ENCODE assay signal across 11 mouse cellular contexts in the genomic region with DNA sequence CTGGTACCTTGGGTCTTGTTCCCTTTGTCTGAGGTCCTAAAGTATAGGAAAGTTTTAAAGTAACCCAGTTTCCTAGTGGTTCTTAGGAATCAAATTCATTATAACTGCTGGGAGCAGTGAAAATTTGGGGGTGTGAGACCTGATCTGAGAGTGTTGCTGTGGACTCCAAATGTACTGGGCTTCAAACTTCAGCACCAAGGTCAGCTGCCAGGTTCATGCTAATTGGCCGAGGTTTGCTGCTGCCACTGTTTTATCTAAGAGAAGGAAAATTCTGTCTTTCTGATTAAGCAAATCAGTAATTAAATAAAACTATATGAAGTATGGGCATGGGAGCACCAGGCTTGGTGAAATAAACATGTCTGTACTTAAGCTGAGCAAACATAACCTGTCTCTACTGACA.
DNase-seq lines count a peak whose midpoint lies in the region; TF ChIP-seq lines count a peak whose summit lies in the region.
"Had no signal": no experiment of that assay in that cellular context is flagged by ENCODE, and none has a peak within 500 bp of the region (broad histone marks: within the 10 kb centered on the region; RNA-seq: fewer than 3 reads in every experiment).

No protein-coding gene starts in this region.

- H3K27ac ChIP-seq in CH12.LX (ENCODE audit: insufficient read depth, low read depth), result no peak overlapping the region
- H3K27ac ChIP-seq in limb, embryonic 10.5 days, result no peak overlapping the region
- H3K27ac ChIP-seq: forebrain, embryonic 12.5 days; liver, embryonic 15.5 days had no signal

- H3K79me2 ChIP-seq in CH12.LX (replicated peaks; ENCODE audit: control insufficient read depth, extremely low read depth, insufficient read depth, poor library complexity, severe bottlenecking), result no peaks in the 10 kb centered on the region

- TF ChIP-seq CTCF in CH12.LX (conservative IDR thresholded peaks at IDR 0.05 in 1 of 2, IDR thresholded peaks at IDR 0.05 in 1 of 2; ENCODE audit: low read depth in 2 of 2, low read length in 2 of 2), result no peak

- dilution Hi-C loops in CH12.LX (cut with MboI; ENCODE audit: extremely low pct_ligation_motif_present, extremely low pct_unique_long_range_greater_than_20kb, low sequenced_read_pairs), result no loop called here

- H3K27me3 ChIP-seq in CH12.LX (replicated peaks), result no peaks in the 10 kb centered on the region
- H3K27me3 ChIP-seq in limb, embryonic 10.5 days (ENCODE audit: low read depth, poor library complexity, severe bottlenecking), result no peaks in the 10 kb centered on the region
- H3K27me3 ChIP-seq: forebrain, embryonic 12.5 days; heart, embryonic 12.5 days; liver, embryonic 15.5 days had no signal

- peak; percentile 16 for DNase-seq in kidney, postnatal 14 days
- DNase-seq in kidney, adult 11 months, result no peak
- DNase-seq in CH12.LX (ENCODE audit: extremely low read depth), result peak; percentile 21
- DNase-seq in Muller cell, postnatal 12 days (ENCODE audit: inconsistent ontology term), result peak; percentile 17
- peak; percentile 60 for DNase-seq in limb, embryonic 10.5 days (ENCODE audit: low spot score)
- no peak for DNase-seq in gastrocnemius, adult 8-10 months (ENCODE audit: low spot score in 2 of 2)
- no peak for DNase-seq in gastrocnemius, postnatal 14 days
- DNase-seq: cerebellum, adult 9-11 months had no signal

- intact Hi-C loops in gastrocnemius, postnatal 14 days (cut with DNase I; ENCODE audit: low total_unique reads), result no loop called here

- no peak overlapping the region for H3K4me2 ChIP-seq in CH12.LX (ENCODE audit: insufficient read depth, low read depth, poor library complexity, severe bottlenecking)
- H3K4me2 ChIP-seq: forebrain, embryonic 12.5 days; heart, embryonic 12.5 days; liver, embryonic 15.5 days had no signal

- H3K36me3 ChIP-seq in CH12.LX (replicated peaks in 1 of 2; ENCODE audit: control insufficient read depth in 1 of 2, insufficient read depth in 1 of 2, low read length in 1 of 2), result no peaks in the 10 kb centered on the region
- H3K36me3 ChIP-seq in limb, embryonic 10.5 days, result no peaks in the 10 kb centered on the region
- H3K36me3 ChIP-seq: forebrain, embryonic 12.5 days; heart, embryonic 12.5 days; liver, embryonic 15.5 days had no signal

- H3K4me3 ChIP-seq in CH12.LX (replicated peaks in 1 of 3; ENCODE audit: low read depth in 2 of 3, low read length in 2 of 3, poor library complexity in 1 of 3), result no peak overlapping the region
- H3K4me3 ChIP-seq in limb, embryonic 10.5 days, result no peak overlapping the region
- H3K4me3 ChIP-seq: forebrain, embryonic 12.5 days; heart, embryonic 12.5 days; liver, embryonic 15.5 days had no signal

- no peaks in the 10 kb centered on the region for H3K9me3 ChIP-seq in CH12.LX (replicated peaks; ENCODE audit: low read length)
- H3K9me3 ChIP-seq in limb, embryonic 10.5 days (replicated peaks), result no peaks in the 10 kb centered on the region
- H3K9me3 ChIP-seq: forebrain, embryonic 12.5 days; heart, embryonic 12.5 days; liver, embryonic 15.5 days had no signal

- TF ChIP-seq RAD21 in CH12.LX (IDR thresholded peaks at IDR 0.05; ENCODE audit: low read depth, low read length), result no peak

- no peak overlapping the region for H3K9ac ChIP-seq in CH12.LX (ENCODE audit: insufficient read depth, low read depth)
- H3K9ac ChIP-seq: forebrain, embryonic 12.5 days; heart, embryonic 12.5 days; liver, embryonic 15.5 days had no signal

- 3% methylated on average over 1 of the region's 1 CpGs for WGBS in limb, embryonic 10.5 days

- no peak for TF ChIP-seq POLR2A in CH12.LX (IDR thresholded peaks at IDR 0.05; ENCODE audit: low read depth, low read length)

- in situ Hi-C loops in CH12.LX (cut with MboI; ENCODE audit: low pct_ligation_motif_present, low pct_unique_long_range_greater_than_20kb, low sequenced_read_pairs), result no loop called here

- no peaks in the 10 kb centered on the region for H3K4me1 ChIP-seq in CH12.LX (ENCODE audit: control insufficient read depth in 1 of 2, insufficient read depth in 2 of 2)
- no peaks in the 10 kb centered on the region for H3K4me1 ChIP-seq in limb, embryonic 10.5 days
- H3K4me1 ChIP-seq: forebrain, embryonic 12.5 days; heart, embryonic 12.5 days; liver, embryonic 15.5 days had no signal

- TF ChIP-seq EP300 in CH12.LX (IDR thresholded peaks at IDR 0.05; ENCODE audit: low read length), result no peak

TF ChIP-seq in CH12.LX, 34 proteins besides CTCF, POLR2A, EP300 and RAD21:
- TF ChIP-seq E2F4 (IDR thresholded peaks at IDR 0.05; ENCODE audit: insufficient replicate concordance, low read depth, low read length) (no peak), SIN3A (IDR thresholded peaks at IDR 0.05; ENCODE audit: low read length) (no peak), MAX (IDR thresholded peaks at IDR 0.05; ENCODE audit: low read length) (no peak), KAT2A (IDR thresholded peaks at IDR 0.05; ENCODE audit: insufficient replicate concordance, low read length) (no peak), IRF4 (IDR thresholded peaks at IDR 0.05; ENCODE audit: low read depth, low read length) (no peak), BHLHE40 (IDR thresholded peaks at IDR 0.05; ENCODE audit: low read depth, low read length) (no peak), HCFC1 (IDR thresholded peaks at IDR 0.05; ENCODE audit: low read depth, low read length) (no peak), MYC (IDR thresholded peaks at IDR 0.05; ENCODE audit: low read depth, low read length) (no peak), ZKSCAN1 (IDR thresholded peaks at IDR 0.05; ENCODE audit: borderline replicate concordance, low read depth, low read length) (no peak), TCF12 (IDR thresholded peaks at IDR 0.05; ENCODE audit: low read depth, low read length) (no peak), GABPA (IDR thresholded peaks at IDR 0.05; ENCODE audit: insufficient replicate concordance, low read depth, low read length) (no peak), TBP (conservative IDR thresholded peaks at IDR 0.05; ENCODE audit: low read depth, low read length) (no peak), ZMIZ1 (IDR thresholded peaks at IDR 0.05; ENCODE audit: low read depth, low read length) (no peak), PAX5 (IDR thresholded peaks at IDR 0.05; ENCODE audit: low read length) (no peak), POLR2AphosphoS2 (IDR thresholded peaks at IDR 0.05; ENCODE audit: low read depth, low read length) (no peak)
TF ChIP-seq in CH12.LX: peak in this region for 0.

Comparison
In these comparisons a context has a peak if more than half of its experiments do, and no peak if none do; other contexts are left out.
1. DNase-seq: peak in kidney, postnatal 14 days (single experiment), CH12.LX (single experiment), Muller cell, postnatal 12 days (single experiment) and limb, embryonic 10.5 days (single experiment); none in kidney, adult 11 months (single experiment), gastrocnemius, adult 8-10 months (0 of 2) and gastrocnemius, postnatal 14 days (single experiment).